Mouse (Mus musculus): ENCODE results near the gene Svep1. TPM values are rescaled to one million over a fixed set of nuclear protein-coding genes. Genes with fewer than 3 reads are reported as not detected.

Svep1 gene
- polyA plus RNA-seq, 1 experiment from 2014 or later, result 3.4 TPM

GRCm38 (mm10) chr4:58109793-58110192, 96.9 kb downstream of the Svep1 start:
- Histone ChIP-seq H3K4me1 (no peaks in the 10 kb centered on the region), H3K27me3 (ENCODE audit: insufficient read depth, poor library complexity, severe bottlenecking) (no peaks in the 10 kb centered on the region), H3K9me3 (no peaks in the 10 kb centered on the region), H3K27ac (no peak overlapping the region), H3K36me3 (no peaks in the 10 kb centered on the region), H3K4me3 (no peak overlapping the region)
- DNase-seq (ENCODE audit: low spot score), result no peak
- 88% methylated on average over 6 of the region's 6 CpGs for WGBS

GRCm38 (mm10) chr4:58108364-58108763, 98.3 kb downstream of the Svep1 start:
- H3K9me3 ChIP-seq, result no peaks in the 10 kb centered on the region
- no peaks in the 10 kb centered on the region for H3K36me3 ChIP-seq
- no peaks in the 10 kb centered on the region for H3K27me3 ChIP-seq (ENCODE audit: insufficient read depth, poor library complexity, severe bottlenecking)
- 84% methylated on average over 3 of the region's 3 CpGs for WGBS
- H3K4me1 ChIP-seq, result no peaks in the 10 kb centered on the region
- no peak overlapping the region for H3K27ac ChIP-seq
- H3K4me3 ChIP-seq, result no peak overlapping the region
- no peak for DNase-seq (ENCODE audit: low spot score)

- Histone ChIP-seq H3K27me3 (ENCODE audit: insufficient read depth, poor library complexity, severe bottlenecking) (no peaks in the 10 kb centered on the region), H3K36me3 (no peaks in the 10 kb centered on the region), H3K4me3 (no peak overlapping the region), H3K4me1 (no peaks in the 10 kb centered on the region), H3K27ac (no peak overlapping the region), H3K9me3 (no peaks in the 10 kb centered on the region)
- DNase-seq (ENCODE audit: low spot score), result no peak
- WGBS, result 90% methylated on average over 9 of the region's 9 CpGs
Measured at GRCm38 (mm10) chr4:58097732-58098131, 108.9 kb downstream of the Svep1 start.

GRCm38 (mm10) chr4:58086738-58087137, 119.9 kb downstream of the Svep1 start:
- 65% methylated on average over 1 of the region's 1 CpGs for WGBS
- Histone ChIP-seq H3K9me3 (no peaks in the 10 kb centered on the region; the same call in 1 of the 2 replicates), H3K4me1 (no peaks in the 10 kb centered on the region), H3K27me3 (ENCODE audit: insufficient read depth, poor library complexity, severe bottlenecking) (no peaks in the 10 kb centered on the region), H3K36me3 (0 out of 2 replicates have a peak, but pooled peaks cover 6% of the 10 kb centered on the region), H3K27ac (no peak overlapping the region), H3K4me3 (no peak overlapping the region)
- DNase-seq (ENCODE audit: low spot score), result no peak

- Histone ChIP-seq H3K27ac (no peak overlapping the region), H3K36me3 (0 out of 2 replicates have a peak, but pooled peaks cover 6% of the 10 kb centered on the region), H3K4me1 (no peaks in the 10 kb centered on the region), H3K4me3 (no peak overlapping the region), H3K9me3 (no peaks in the 10 kb centered on the region; the same call in 1 of the 2 replicates), H3K27me3 (ENCODE audit: insufficient read depth, poor library complexity, severe bottlenecking) (no peaks in the 10 kb centered on the region)
- no peak for DNase-seq (ENCODE audit: low spot score)
- 64% methylated on average over 4 of the region's 4 CpGs for WGBS
Measured at GRCm38 (mm10) chr4:58086151-58086550, 120.5 kb downstream of the Svep1 start.

- H3K4me3 ChIP-seq, result no peak overlapping the region
- no peaks in the 10 kb centered on the region for H3K4me1 ChIP-seq
- no peak for DNase-seq (ENCODE audit: low spot score)
- 0 out of 2 replicates have a peak, but pooled peaks cover 6% of the 10 kb centered on the region for H3K36me3 ChIP-seq
- H3K27ac ChIP-seq, result no peak overlapping the region
- H3K9me3 ChIP-seq, result no peaks in the 10 kb centered on the region; the same call in 1 of the 2 replicates
- no peaks in the 10 kb centered on the region for H3K27me3 ChIP-seq (ENCODE audit: insufficient read depth, poor library complexity, severe bottlenecking)
- WGBS, result 72% methylated on average over 3 of the region's 3 CpGs
Measured at GRCm38 (mm10) chr4:58085340-58085739, 121.3 kb downstream of the Svep1 start.

- 90% methylated on average over 5 of the region's 5 CpGs for WGBS
- Histone ChIP-seq H3K27me3 (ENCODE audit: insufficient read depth, poor library complexity, severe bottlenecking) (no peaks in the 10 kb centered on the region), H3K4me3 (no peak overlapping the region), H3K27ac (no peak overlapping the region), H3K4me1 (no peaks in the 10 kb centered on the region), H3K9me3 (no peaks in the 10 kb centered on the region; the same call in 1 of the 2 replicates), H3K36me3 (0 out of 2 replicates have a peak, but pooled peaks cover 6% of the 10 kb centered on the region)
- no peak for DNase-seq (ENCODE audit: low spot score)
Measured at GRCm38 (mm10) chr4:58084155-58084554, 122.5 kb downstream of the Svep1 start.

GRCm38 (mm10) chr4:58082588-58082987, 124.1 kb downstream of the Svep1 start:
- Histone ChIP-seq H3K27me3 (ENCODE audit: insufficient read depth, poor library complexity, severe bottlenecking) (no peaks in the 10 kb centered on the region), H3K36me3 (0 out of 2 replicates have a peak, but pooled peaks cover 6% of the 10 kb centered on the region), H3K4me3 (no peak overlapping the region), H3K9me3 (no peaks in the 10 kb centered on the region; the same call in 1 of the 2 replicates), H3K4me1 (no peaks in the 10 kb centered on the region), H3K27ac (no peak overlapping the region)
- DNase-seq (ENCODE audit: low spot score), result no peak
- WGBS, result 14% methylated on average over 5 of the region's 5 CpGs

- Histone ChIP-seq H3K4me1 (no peaks in the 10 kb centered on the region), H3K9me3 (no peaks in the 10 kb centered on the region), H3K36me3 (0 out of 2 replicates have a peak, but pooled peaks cover 6% of the 10 kb centered on the region), H3K27ac (no peak overlapping the region), H3K4me3 (no peak overlapping the region), H3K27me3 (ENCODE audit: insufficient read depth, poor library complexity, severe bottlenecking) (no peaks in the 10 kb centered on the region)
- no peak for DNase-seq (ENCODE audit: low spot score)
- WGBS, result 29% methylated on average over 10 of the region's 10 CpGs
Measured at GRCm38 (mm10) chr4:58079631-58080030, 127.0 kb downstream of the Svep1 start.

GRCm38 (mm10) chr4:58077950-58078349, 128.7 kb downstream of the Svep1 start:
- Histone ChIP-seq H3K27me3 (ENCODE audit: insufficient read depth, poor library complexity, severe bottlenecking) (no peaks in the 10 kb centered on the region), H3K4me1 (no peaks in the 10 kb centered on the region), H3K36me3 (no peaks in the 10 kb centered on the region), H3K9me3 (no peaks in the 10 kb centered on the region), H3K4me3 (no peak overlapping the region), H3K27ac (no peak overlapping the region)
- DNase-seq (ENCODE audit: low spot score), result no peak
- 56% methylated on average over 6 of the region's 6 CpGs for WGBS

GRCm38 (mm10) chr4:58077536-58077935, 129.1 kb downstream of the Svep1 start:
- Histone ChIP-seq H3K4me1 (no peaks in the 10 kb centered on the region), H3K27ac (no peak overlapping the region), H3K4me3 (no peak overlapping the region), H3K9me3 (no peaks in the 10 kb centered on the region), H3K36me3 (no peaks in the 10 kb centered on the region), H3K27me3 (ENCODE audit: insufficient read depth, poor library complexity, severe bottlenecking) (no peaks in the 10 kb centered on the region)
- 91% methylated on average over 4 of the region's 4 CpGs for WGBS
- no peak for DNase-seq (ENCODE audit: low spot score)

GRCm38 (mm10) chr4:58072888-58073287, 133.8 kb downstream of the Svep1 start:
- H3K36me3 ChIP-seq, result 0 out of 2 replicates have a peak, but pooled peaks cover 9% of the 10 kb centered on the region
- no peaks in the 10 kb centered on the region for H3K27me3 ChIP-seq (ENCODE audit: insufficient read depth, poor library complexity, severe bottlenecking)
- no peaks in the 10 kb centered on the region for H3K4me1 ChIP-seq
- no peak overlapping the region for H3K27ac ChIP-seq
- WGBS, result 78% methylated on average over 12 of the region's 12 CpGs
- no peaks in the 10 kb centered on the region for H3K9me3 ChIP-seq
- no peak for DNase-seq (ENCODE audit: low spot score)
- H3K4me3 ChIP-seq, result no peak overlapping the region

GRCm38 (mm10) chr4:58068886-58069285, 137.8 kb downstream of the Svep1 start:
- Histone ChIP-seq H3K4me3 (no peak overlapping the region), H3K36me3 (peaks cover 16% of the 10 kb centered on the region; the same call in 1 of the 2 replicates), H3K27me3 (ENCODE audit: insufficient read depth, poor library complexity, severe bottlenecking) (no peaks in the 10 kb centered on the region), H3K27ac (no peak overlapping the region), H3K4me1 (no peaks in the 10 kb centered on the region), H3K9me3 (no peaks in the 10 kb centered on the region)
- 84% methylated on average over 5 of the region's 5 CpGs for WGBS
- DNase-seq (ENCODE audit: low spot score), result no peak

GRCm38 (mm10) chr4:58064721-58065120, 141.9 kb downstream of the Svep1 start:
- no peaks in the 10 kb centered on the region for H3K27me3 ChIP-seq (ENCODE audit: insufficient read depth, poor library complexity, severe bottlenecking)
- no peaks in the 10 kb centered on the region for H3K4me1 ChIP-seq
- H3K9me3 ChIP-seq, result no peaks in the 10 kb centered on the region
- DNase-seq (ENCODE audit: low spot score), result no peak
- H3K36me3 ChIP-seq, result peaks cover 11% of the 10 kb centered on the region; the same call in 1 of the 2 replicates
- H3K4me3 ChIP-seq, result no peak overlapping the region
- WGBS, result 78% methylated on average over 2 of the region's 2 CpGs
- no peak overlapping the region for H3K27ac ChIP-seq

Measured in heart, embryonic 10.5 days (tissue).